Mouse (Mus musculus) small intestine, adult 2 months (tissue): ENCODE results near the gene Tmem106c.

Source experiments
- CTCF ChIP-seq: fragments of 200-500 bp; IDR thresholded peaks from 2 replicates; pipeline ENCODE4 v1.5.1; 2012; ENCODE audit warnings: low read depth, mild to moderate bottlenecking, control low read depth, inconsistent platforms, low read length, moderate library complexity, mixed read lengths; ENCODE audit not compliant: insufficient replicate concordance, insufficient read length; ENCODE audit errors: extremely low read depth
- POLR2A ChIP-seq: fragments of 200-500 bp; IDR thresholded peaks from 2 replicates; pipeline ENCODE4 v1.6.1; 2012; ENCODE audit warnings: low read depth, mild to moderate bottlenecking, control low read depth, inconsistent platforms, low read length, moderate library complexity

DNA sequence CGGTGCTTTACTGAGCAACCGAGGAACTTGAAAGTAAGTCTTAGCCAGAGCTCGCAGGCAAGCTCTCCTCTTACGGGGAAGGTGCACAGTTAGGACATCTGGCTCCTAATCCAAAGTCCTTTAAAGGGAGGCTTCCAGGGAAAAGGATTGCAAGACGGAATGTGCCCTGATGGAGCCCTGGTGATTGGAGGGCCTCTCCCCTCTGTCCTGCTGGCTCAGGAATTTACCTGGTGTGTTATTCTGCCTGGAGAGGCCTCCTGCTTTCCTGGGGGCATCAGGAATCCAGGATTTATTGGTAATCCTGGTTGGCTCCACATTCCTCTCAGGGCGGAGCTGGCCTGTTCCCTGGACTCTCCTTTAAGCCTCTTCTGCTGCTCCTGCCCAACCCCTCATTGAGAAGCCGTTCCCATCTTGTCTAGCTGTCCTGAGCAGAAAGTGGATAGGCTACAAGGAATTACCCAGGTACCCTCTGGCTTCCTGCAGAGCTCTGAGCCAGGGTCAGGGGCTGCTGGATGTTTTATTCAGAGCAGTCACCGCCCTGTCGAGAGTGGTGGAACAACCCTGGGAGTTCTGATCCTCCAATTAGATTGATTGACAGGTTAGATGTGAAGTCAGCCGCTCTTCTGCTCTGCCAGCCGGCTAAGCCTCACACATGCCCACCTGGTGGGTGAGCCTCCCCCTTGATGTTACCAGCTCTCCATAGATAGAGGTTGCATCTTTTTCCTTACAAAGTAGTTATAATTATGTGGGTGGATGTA is 9.4 kb downstream of the Tmem106c start:
- TF ChIP-seq CTCF, result no peak
- TF ChIP-seq POLR2A, result no peak
